Mouse (Mus musculus): ENCODE results near the gene Zfp692.

GRCm38 (mm10) chr11:58316768-58317390, 10.0 kb downstream of the Zfp692 start:
- TF ChIP-seq CTCF (IDR thresholded peaks at IDR 0.05; ENCODE audit: low read depth, low read length) (no peak), POLR2A (IDR thresholded peaks at IDR 0.05; ENCODE audit: borderline replicate concordance, low read depth, low read length) (no peak)
